Mouse (Mus musculus): Measurements from ENCODE around the gene Map2. TPM values are rescaled to one million over a fixed set of nuclear protein-coding genes. Genes with fewer than 3 reads are reported as not detected.

Map2 gene
- polyA plus RNA-seq, 2 experiments, result 12.5 to 20.4 TPM

GRCm38 (mm10) chr1:66277663-66278062 is 102.6 kb downstream of the Map2 start:
- Histone ChIP-seq H3K9ac (ENCODE audit: low read depth, low read length, severe bottlenecking) (no peak overlapping the region), H3K36me3 (ENCODE audit: control insufficient read depth, insufficient read depth, low read length) (no peaks in the 10 kb centered on the region), H3K4me2 (replicated peaks; ENCODE audit: low read depth, low read length, severe bottlenecking) (no peak overlapping the region), H3K27ac (replicated peaks; ENCODE audit: low read depth, low read length) (no peak overlapping the region), H3K4me3 (replicated peaks; ENCODE audit: low read length) (no peak overlapping the region), H3K4me1 (ENCODE audit: control insufficient read depth, insufficient read depth, low read length) (no peaks in the 10 kb centered on the region), H3K27me3 (ENCODE audit: control insufficient read depth, insufficient read depth, low read length) (no peaks in the 10 kb centered on the region), H3K9me3 (ENCODE audit: control insufficient read depth, low read length) (no peaks in the 10 kb centered on the region)
- DNase-seq (ENCODE audit: low spot score) (no peak), ATAC-seq (ENCODE audit: low FRiP score, low read depth) (peak; percentile 44; the same call in 1 of the 2 replicates)
- WGBS, result 78% methylated on average over 3 of the region's 5 CpGs
- no peak for TF ChIP-seq POLR2A (IDR thresholded peaks at IDR 0.05; ENCODE audit: borderline replicate concordance, extremely low read depth, insufficient read depth, insufficient read length)

GRCm38 (mm10) chr1:66279222-66280009 is 104.3 kb downstream of the Map2 start:
- Histone ChIP-seq H3K27me3 (ENCODE audit: control insufficient read depth, insufficient read depth, low read length) (no peaks in the 10 kb centered on the region), H3K27ac (replicated peaks; ENCODE audit: low read depth, low read length) (no peak overlapping the region), H3K9ac (ENCODE audit: low read depth, low read length, severe bottlenecking) (no peak overlapping the region), H3K9me3 (ENCODE audit: control insufficient read depth, low read length) (no peaks in the 10 kb centered on the region), H3K36me3 (ENCODE audit: control insufficient read depth, insufficient read depth, low read length) (no peaks in the 10 kb centered on the region), H3K4me2 (replicated peaks; ENCODE audit: low read depth, low read length, severe bottlenecking) (no peak overlapping the region), H3K4me1 (ENCODE audit: control insufficient read depth, insufficient read depth, low read length) (no peaks in the 10 kb centered on the region), H3K4me3 (replicated peaks; ENCODE audit: low read length) (no peak overlapping the region)
- DNase-seq (ENCODE audit: low spot score) (peak; percentile 14), ATAC-seq (ENCODE audit: low FRiP score, low read depth) (no peak)
- 67% methylated on average over 4 of the region's 4 CpGs for WGBS
- TF ChIP-seq POLR2A (IDR thresholded peaks at IDR 0.05; ENCODE audit: borderline replicate concordance, extremely low read depth, insufficient read depth, insufficient read length), result no peak

GRCm38 (mm10) chr1:66280152-66280551 is 105.1 kb downstream of the Map2 start:
- no peak overlapping the region for H3K9ac ChIP-seq (ENCODE audit: low read depth, low read length, severe bottlenecking)
- no peaks in the 10 kb centered on the region for H3K36me3 ChIP-seq (ENCODE audit: control insufficient read depth, insufficient read depth, low read length)
- no peak overlapping the region for H3K4me3 ChIP-seq (replicated peaks; ENCODE audit: low read length)
- no peaks in the 10 kb centered on the region for H3K4me1 ChIP-seq (ENCODE audit: control insufficient read depth, insufficient read depth, low read length)
- no peaks in the 10 kb centered on the region for H3K27me3 ChIP-seq (ENCODE audit: control insufficient read depth, insufficient read depth, low read length)
- no peak overlapping the region for H3K4me2 ChIP-seq (replicated peaks; ENCODE audit: low read depth, low read length, severe bottlenecking)
- no peaks in the 10 kb centered on the region for H3K9me3 ChIP-seq (ENCODE audit: control insufficient read depth, low read length)
- no peak overlapping the region for H3K27ac ChIP-seq (replicated peaks; ENCODE audit: low read depth, low read length)
- ATAC-seq (ENCODE audit: low FRiP score, low read depth), result no peak
- no peak for DNase-seq (ENCODE audit: low spot score)
- WGBS, result 76% methylated on average over 4 of the region's 4 CpGs
- TF ChIP-seq POLR2A (IDR thresholded peaks at IDR 0.05; ENCODE audit: borderline replicate concordance, extremely low read depth, insufficient read depth, insufficient read length), result no peak

GRCm38 (mm10) chr1:66282447-66282846 is 107.4 kb downstream of the Map2 start:
- Histone ChIP-seq H3K4me3 (replicated peaks; ENCODE audit: low read length) (no peak overlapping the region), H3K4me1 (ENCODE audit: control insufficient read depth, insufficient read depth, low read length) (no peaks in the 10 kb centered on the region), H3K9ac (ENCODE audit: low read depth, low read length, severe bottlenecking) (no peak overlapping the region), H3K27me3 (ENCODE audit: control insufficient read depth, insufficient read depth, low read length) (no peaks in the 10 kb centered on the region), H3K36me3 (ENCODE audit: control insufficient read depth, insufficient read depth, low read length) (no peaks in the 10 kb centered on the region), H3K27ac (replicated peaks; ENCODE audit: low read depth, low read length) (no peak overlapping the region), H3K9me3 (ENCODE audit: control insufficient read depth, low read length) (no peaks in the 10 kb centered on the region), H3K4me2 (replicated peaks; ENCODE audit: low read depth, low read length, severe bottlenecking) (no peak overlapping the region)
- no peak for ATAC-seq (ENCODE audit: low FRiP score, low read depth)
- DNase-seq (ENCODE audit: low spot score), result no peak
- no peak for TF ChIP-seq POLR2A (IDR thresholded peaks at IDR 0.05; ENCODE audit: borderline replicate concordance, extremely low read depth, insufficient read depth, insufficient read length)
- WGBS, result 61% methylated on average over 3 of the region's 3 CpGs

- no peak for ATAC-seq (ENCODE audit: low FRiP score, low read depth)
- Histone ChIP-seq H3K9me3 (ENCODE audit: control insufficient read depth, low read length) (no peaks in the 10 kb centered on the region), H3K36me3 (ENCODE audit: control insufficient read depth, insufficient read depth, low read length) (no peaks in the 10 kb centered on the region), H3K9ac (ENCODE audit: low read depth, low read length, severe bottlenecking) (no peak overlapping the region), H3K4me2 (replicated peaks; ENCODE audit: low read depth, low read length, severe bottlenecking) (no peak overlapping the region), H3K27me3 (ENCODE audit: control insufficient read depth, insufficient read depth, low read length) (no peaks in the 10 kb centered on the region), H3K27ac (replicated peaks; ENCODE audit: low read depth, low read length) (no peak overlapping the region), H3K4me1 (ENCODE audit: control insufficient read depth, insufficient read depth, low read length) (no peaks in the 10 kb centered on the region), H3K4me3 (replicated peaks; ENCODE audit: low read length) (no peak overlapping the region)
- TF ChIP-seq POLR2A (IDR thresholded peaks at IDR 0.05; ENCODE audit: borderline replicate concordance, extremely low read depth, insufficient read depth, insufficient read length), result no peak
- DNase-seq (ENCODE audit: low spot score), result no peak
- 75% methylated on average over 4 of the region's 4 CpGs for WGBS
These were observed 113.9 kb downstream of the Map2 start for GRCm38 (mm10) chr1:66288987-66289386.
